Mouse (Mus musculus) stomach, postnatal 0 days (tissue): Measurements from ENCODE around the gene Pdss2.

Source experiments
- CTCF ChIP-seq: IDR thresholded peaks from 2 replicates; pipeline ENCODE4 v1.5.1; 2016; ENCODE audit warnings: antibody characterized with exemption, low read depth, mild to moderate bottlenecking, moderate library complexity
- EP300 ChIP-seq: optimal IDR thresholded peaks from 2 replicates; pipeline ENCODE3; 2016; ENCODE audit warnings: antibody characterized with exemption

DNA sequence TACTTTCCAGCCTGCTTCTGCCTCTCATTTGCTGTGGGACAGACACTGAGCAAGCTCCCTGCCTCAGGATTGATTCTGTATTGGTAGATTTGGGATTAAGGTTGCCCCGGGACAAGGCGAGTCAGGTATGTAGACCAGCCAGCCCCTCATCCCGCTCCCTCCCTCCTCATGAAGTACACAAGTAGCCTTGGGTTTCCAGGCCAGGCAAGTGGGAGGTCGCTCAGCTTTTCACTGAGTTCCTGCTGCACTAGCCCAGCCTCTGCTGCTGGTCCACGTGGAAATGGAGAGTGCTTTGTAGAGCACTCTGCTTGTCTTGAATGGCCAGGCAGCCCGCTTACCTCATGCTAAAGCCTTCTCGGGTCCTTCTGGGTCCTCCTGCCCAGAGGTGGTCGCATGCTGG is 268.7 kb downstream of the Pdss2 start:
- TF ChIP-seq CTCF (no peak), EP300 (no peak)
